12 mouse cellular contexts compared by ENCODE assay signal in the genomic region with DNA sequence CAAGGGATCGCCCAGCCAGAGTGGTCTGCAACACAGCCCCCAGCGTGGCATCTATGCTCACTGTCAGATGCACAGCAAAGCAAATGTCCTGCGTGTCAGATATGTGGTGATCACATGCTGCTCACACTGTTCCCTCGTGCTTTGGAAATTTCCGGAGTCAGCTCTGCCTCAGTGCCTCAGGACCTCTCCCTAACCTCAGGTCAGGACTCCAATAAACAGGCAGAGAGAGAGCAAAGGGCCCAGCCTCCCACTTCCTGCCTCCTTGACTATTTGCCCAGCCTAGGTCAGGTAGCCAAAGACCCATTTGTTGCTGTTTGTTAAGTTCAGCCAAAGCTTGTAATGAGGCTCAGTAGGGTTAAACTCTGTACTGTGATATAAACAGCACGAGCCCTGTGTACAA.
DNase-seq lines count a peak whose midpoint lies in the region; ATAC-seq lines count a peak whose summit lies in the region.
"Had no signal": no experiment of that assay in that cellular context is flagged by ENCODE, and none has a peak within 500 bp of the region (broad histone marks: within the 10 kb centered on the region; RNA-seq: fewer than 3 reads in every experiment).

No protein-coding gene starts in this region.

- H3K27me3 ChIP-seq in liver, embryonic 12.5 days (replicated peaks): no peaks in the 10 kb centered on the region
- no peaks in the 10 kb centered on the region for H3K27me3 ChIP-seq in liver, embryonic 11.5 days (replicated peaks; ENCODE audit: control insufficient read depth, insufficient read depth, low read length)
- H3K27me3 ChIP-seq in heart, embryonic 11.5 days (ENCODE audit: control insufficient read depth, insufficient read depth, low read length): no peaks in the 10 kb centered on the region
- H3K27me3 ChIP-seq: forebrain, embryonic 13.5 days; hindbrain, embryonic 12.5 days had no signal

- 71% methylated on average over 6 of the region's 6 CpGs for WGBS in liver, embryonic 12.5 days (ENCODE audit: insufficient replicate concordance)
- 77% methylated on average over 6 of the region's 6 CpGs for WGBS in liver, embryonic 11.5 days
- WGBS in heart, embryonic 11.5 days (ENCODE audit: insufficient replicate concordance): 82% methylated on average over 6 of the region's 6 CpGs

- H3K36me3 ChIP-seq in liver, embryonic 12.5 days: peaks cover 2% of the 10 kb centered on the region; the same call in 1 of the 2 replicates
- H3K36me3 ChIP-seq in liver, embryonic 11.5 days (ENCODE audit: control insufficient read depth, insufficient read depth, low read length): no peaks in the 10 kb centered on the region
- H3K36me3 ChIP-seq in heart, embryonic 11.5 days (ENCODE audit: control insufficient read depth, insufficient read depth, low read length): no peaks in the 10 kb centered on the region
- H3K36me3 ChIP-seq: hindbrain, embryonic 12.5 days had no signal

- H3K27ac ChIP-seq in liver, embryonic 12.5 days: no peak overlapping the region
- H3K27ac ChIP-seq in liver, embryonic 11.5 days (ENCODE audit: low read depth, low read length): no peak overlapping the region
- no peak overlapping the region for H3K27ac ChIP-seq in heart, embryonic 11.5 days (ENCODE audit: low read depth, low read length)
- H3K27ac ChIP-seq: embryonic facial prominence, embryonic 10.5 days; forebrain, embryonic 13.5 days; heart, adult 2 months; hindbrain, embryonic 12.5 days had no signal

- 0 out of 2 replicates have a peak, but pooled peaks cover 21% of the 10 kb centered on the region for H3K4me1 ChIP-seq in liver, embryonic 12.5 days
- 0 out of 2 replicates have a peak, but pooled peaks cover 3% of the 10 kb centered on the region for H3K4me1 ChIP-seq in liver, embryonic 11.5 days (replicated peaks; ENCODE audit: control insufficient read depth, insufficient read depth, low read length)
- no peaks in the 10 kb centered on the region for H3K4me1 ChIP-seq in heart, embryonic 11.5 days (ENCODE audit: control insufficient read depth, insufficient read depth, low read length)
- H3K4me1 ChIP-seq: forebrain, embryonic 13.5 days; hindbrain, embryonic 12.5 days had no signal

- H3K9me3 ChIP-seq in liver, embryonic 12.5 days (replicated peaks): no peaks in the 10 kb centered on the region
- no peaks in the 10 kb centered on the region for H3K9me3 ChIP-seq in liver, embryonic 11.5 days (ENCODE audit: control insufficient read depth, low read length)
- H3K9me3 ChIP-seq in heart, embryonic 11.5 days (replicated peaks; ENCODE audit: control insufficient read depth, low read length): no peaks in the 10 kb centered on the region
- H3K9me3 ChIP-seq: embryonic facial prominence, embryonic 10.5 days; forebrain, embryonic 13.5 days; hindbrain, embryonic 12.5 days had no signal

- no peak overlapping the region for H3K4me2 ChIP-seq in liver, embryonic 12.5 days
- H3K4me2 ChIP-seq in liver, embryonic 11.5 days: no peak overlapping the region
- no peak overlapping the region for H3K4me2 ChIP-seq in heart, embryonic 11.5 days
- H3K4me2 ChIP-seq: forebrain, embryonic 13.5 days; hindbrain, embryonic 12.5 days had no signal

- 0 out of 2 replicates have a peak, but pooled peaks have one; percentile 13 for ATAC-seq in liver, embryonic 12.5 days
- no peak for ATAC-seq in liver, embryonic 11.5 days (replicated peaks; ENCODE audit: low FRiP score)
- ATAC-seq in heart, embryonic 11.5 days (replicated peaks; ENCODE audit: insufficient number of reproducible peaks, low FRiP score, low TSS enrichment): no peak

- H3K4me3 ChIP-seq in liver, embryonic 12.5 days: no peak overlapping the region
- H3K4me3 ChIP-seq in liver, embryonic 11.5 days (ENCODE audit: low read depth, low read length): no peak overlapping the region
- H3K4me3 ChIP-seq in heart, embryonic 11.5 days (ENCODE audit: low read depth, low read length): no peak overlapping the region
- H3K4me3 ChIP-seq: embryonic facial prominence, embryonic 10.5 days; forebrain, embryonic 13.5 days; hindbrain, embryonic 12.5 days had no signal

- H3K9ac ChIP-seq in liver, embryonic 12.5 days: no peak overlapping the region
- no peak overlapping the region for H3K9ac ChIP-seq in liver, embryonic 11.5 days (ENCODE audit: low read depth, low read length)
- no peak overlapping the region for H3K9ac ChIP-seq in heart, embryonic 11.5 days (ENCODE audit: low read depth, low read length)
- H3K9ac ChIP-seq: forebrain, embryonic 13.5 days; hindbrain, embryonic 12.5 days had no signal

- DNase-seq in adrenal gland, adult 2 months: peak; percentile 13
- no peak for DNase-seq in adrenal gland, postnatal 4 days (ENCODE audit: low spot score in 2 of 2)
- no peak for DNase-seq in liver, embryonic 11.5 days (ENCODE audit: low spot score)
- DNase-seq in induced T-regulatory cell, adult 2 months (ENCODE audit: low read depth): peak; percentile 19
- DNase-seq in kidney, postnatal 25 days: peak; percentile 76 to 85
- no peak for DNase-seq in adrenal gland, postnatal 10 days

Comparison
In these comparisons a context has a peak if more than half of its experiments do, and no peak if none do; other contexts are left out.
1. DNase-seq: peak in adrenal gland, adult 2 months (single experiment), induced T-regulatory cell, adult 2 months (single experiment) and kidney, postnatal 25 days (2 of 2); none in adrenal gland, postnatal 4 days (0 of 2), liver, embryonic 11.5 days (single experiment) and adrenal gland, postnatal 10 days (single experiment).